Mouse (Mus musculus) forebrain, embryonic 10.5 days (tissue): ENCODE results near the gene Egfl7. TPM values are rescaled to one million over a fixed set of nuclear protein-coding genes. Genes with fewer than 3 reads are reported as not detected.

Experiments
- DNase-seq: peaks from one replicate; pipeline ENCODE4 v3.0.0-alpha.2; 2017; ENCODE audit warnings: low spot score; ENCODE audit errors: extremely low spot score
- H3K27ac ChIP-seq: fragments of 300-500 bp; sonication (generic); 2 replicates; pipeline ENCODE4 v1.5.1; 2016; ENCODE audit warnings: mild to moderate bottlenecking
- H3K27me3 ChIP-seq: fragments of 300-500 bp; sonication (generic); 2 replicates; pipeline ENCODE4 v1.6.1; 2016; ENCODE audit warnings: mild to moderate bottlenecking; ENCODE audit not compliant: poor library complexity, severe bottlenecking
- H3K36me3 ChIP-seq: fragments of 300-500 bp; sonication (generic); replicated peaks from 2 replicates; pipeline ENCODE4 v1.6.1; 2016; ENCODE audit warnings: mild to moderate bottlenecking, moderate library complexity
- H3K4me1 ChIP-seq: fragments of 300-500 bp; sonication (generic); 2 replicates; pipeline ENCODE4 v1.6.1; 2016
- H3K4me3 ChIP-seq: fragments of 300-500 bp; sonication (generic); 2 replicates; pipeline ENCODE4 v1.5.1; 2016; ENCODE audit warnings: mild to moderate bottlenecking, moderate library complexity
- H3K9me3 ChIP-seq: fragments of 300-500 bp; sonication (generic); 2 replicates; pipeline ENCODE4 v1.6.1; 2016; ENCODE audit warnings: mild to moderate bottlenecking, moderate library complexity
- WGBS: fragments of 180-500 bp; shearing (Covaris S2); methylation state at CpG from one replicate; pipeline ENCODE4 v1.1.7; 2016; 5-methylcytosine and 5-hydroxymethylcytosine counted together
- polyA plus RNA-seq: library from polyadenylated mRNA; unstranded; fragments of >200 nt; fragmentation: Nextera tagmentation; extraction: Ambion mirVana; gene quantifications from 2 replicates; pipeline ENCODE4 v1.2.1, GENCODE M21; 2016

The Egfl7 gene
- polyA plus RNA-seq, 1 experiment from 2014 or later, result 89.9 TPM

- WGBS, result 69% methylated on average over 6 of the region's 6 CpGs
- no peaks in the 10 kb centered on the region for H3K36me3 ChIP-seq
- no peaks in the 10 kb centered on the region for H3K9me3 ChIP-seq
- peaks cover 22% of the 10 kb centered on the region for H3K4me1 ChIP-seq
- no peak for DNase-seq
- no peak overlapping the region for H3K4me3 ChIP-seq
- H3K27ac ChIP-seq, result no peak overlapping the region
- peaks cover 58% of the 10 kb centered on the region for H3K27me3 ChIP-seq
Measured at GRCm38 (mm10) chr2:26607056-26607910, 27.5 kb downstream of the Egfl7 start.

DNA sequence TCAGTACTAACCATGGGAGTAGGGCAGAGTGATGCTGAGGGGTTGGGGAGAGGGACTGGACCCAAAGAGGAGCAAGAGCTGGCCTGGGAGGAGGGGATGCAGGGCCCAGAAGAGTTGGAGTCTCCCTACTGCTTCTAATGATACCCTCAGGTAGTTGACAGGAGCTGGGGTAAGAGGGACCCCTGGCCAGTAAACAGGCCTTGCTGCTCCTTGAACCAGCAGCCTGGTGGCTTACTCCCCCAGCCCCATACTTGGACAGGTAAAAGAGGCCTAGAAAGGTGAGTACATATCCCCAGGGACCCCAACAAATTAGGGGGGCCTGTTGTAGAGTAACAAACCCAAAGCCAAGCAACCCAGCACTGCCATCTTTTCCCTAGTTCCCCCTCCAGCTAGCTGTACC is 29.0 kb downstream of the Egfl7 start:
- Histone ChIP-seq H3K4me3 (no peak overlapping the region), H3K4me1 (peaks cover 10% of the 10 kb centered on the region), H3K27me3 (peaks cover 43% of the 10 kb centered on the region), H3K27ac (no peak overlapping the region), H3K36me3 (no peaks in the 10 kb centered on the region), H3K9me3 (no peaks in the 10 kb centered on the region)
- DNase-seq, result no peak

- peaks cover 38% of the 10 kb centered on the region for H3K27me3 ChIP-seq
- peaks cover 5% of the 10 kb centered on the region for H3K4me1 ChIP-seq
- no peak for DNase-seq
- no peaks in the 10 kb centered on the region for H3K36me3 ChIP-seq
- H3K9me3 ChIP-seq, result no peaks in the 10 kb centered on the region
- no peak overlapping the region for H3K4me3 ChIP-seq
- H3K27ac ChIP-seq, result no peak overlapping the region
Measured at GRCm38 (mm10) chr2:26609261-26609661, 29.4 kb downstream of the Egfl7 start.

- WGBS, result 78% methylated on average over 3 of the region's 3 CpGs
- no peaks in the 10 kb centered on the region for H3K4me1 ChIP-seq
Measured at GRCm38 (mm10) chr2:26610526-26610925, 30.7 kb downstream of the Egfl7 start.

DNA sequence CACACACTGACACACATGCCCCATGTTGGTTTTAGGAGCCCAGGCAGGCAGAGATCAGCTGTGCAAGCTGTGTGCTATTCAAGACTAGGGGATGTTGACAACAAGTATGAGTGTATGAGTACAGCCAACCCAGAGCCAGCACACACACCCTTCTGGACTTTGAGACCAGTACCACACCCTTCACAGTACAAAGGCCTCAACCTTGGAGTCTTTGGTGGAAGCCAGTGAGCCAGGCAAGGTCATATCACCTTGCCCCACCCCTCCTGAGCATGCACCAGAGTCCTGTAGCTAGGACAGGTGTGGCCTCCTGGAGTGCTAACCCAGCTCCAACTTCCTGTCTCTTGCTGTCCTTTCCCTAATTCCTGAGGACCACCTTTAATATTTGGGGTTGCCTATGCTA is 31.2 kb downstream of the Egfl7 start:
- DNase-seq, result no peak
- H3K27me3 ChIP-seq, result peaks cover 21% of the 10 kb centered on the region
- no peaks in the 10 kb centered on the region for H3K36me3 ChIP-seq
- H3K9me3 ChIP-seq, result no peaks in the 10 kb centered on the region
- H3K4me1 ChIP-seq, result no peaks in the 10 kb centered on the region
- H3K4me3 ChIP-seq, result no peak overlapping the region
- H3K27ac ChIP-seq, result no peak overlapping the region

More at GRCm38 (mm10) chr2:26610526-26610925, 30.7 kb downstream of the Egfl7 start:
- H3K27me3 ChIP-seq, result peaks cover 26% of the 10 kb centered on the region
- H3K9me3 ChIP-seq, result no peaks in the 10 kb centered on the region
- H3K36me3 ChIP-seq, result no peaks in the 10 kb centered on the region
- DNase-seq, result no peak
- no peak overlapping the region for H3K27ac ChIP-seq
- H3K4me3 ChIP-seq, result no peak overlapping the region

DNA sequence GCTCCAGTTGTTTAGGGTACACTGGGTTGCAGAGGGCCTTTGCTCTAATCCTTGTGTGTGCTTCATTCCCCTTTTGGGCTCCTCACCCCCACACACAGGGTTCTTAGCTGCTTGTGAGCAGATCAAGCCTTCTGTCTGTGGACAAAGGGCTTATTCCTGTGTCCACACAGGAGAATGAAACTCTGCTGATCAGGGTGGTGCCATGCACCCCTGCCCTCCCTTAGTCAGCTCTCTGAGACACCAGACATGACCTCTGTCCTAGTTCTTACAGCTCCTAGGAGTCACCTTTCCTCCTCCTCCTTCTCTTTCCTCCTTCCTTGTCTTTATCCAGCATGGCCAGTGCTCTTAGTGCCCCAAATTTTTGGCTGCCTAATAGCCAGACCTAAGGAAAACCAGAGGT is 32.1 kb downstream of the Egfl7 start:
- DNase-seq, result no peak
- Histone ChIP-seq H3K4me3 (no peak overlapping the region), H3K4me1 (no peaks in the 10 kb centered on the region), H3K9me3 (no peaks in the 10 kb centered on the region), H3K27me3 (peaks cover 12% of the 10 kb centered on the region), H3K36me3 (no peaks in the 10 kb centered on the region), H3K27ac (no peak overlapping the region)

- no peak overlapping the region for H3K27ac ChIP-seq
- H3K27me3 ChIP-seq, result no peaks in the 10 kb centered on the region; the same call in 1 of the 2 replicates
- no peak overlapping the region for H3K4me3 ChIP-seq
- no peaks in the 10 kb centered on the region for H3K36me3 ChIP-seq
- H3K4me1 ChIP-seq, result peaks cover 7% of the 10 kb centered on the region
- 82% methylated on average over 5 of the region's 5 CpGs for WGBS
- no peak for DNase-seq
- no peaks in the 10 kb centered on the region for H3K9me3 ChIP-seq
Measured at GRCm38 (mm10) chr2:26614903-26615302, 35.1 kb downstream of the Egfl7 start.

- Histone ChIP-seq H3K27me3 (no peaks in the 10 kb centered on the region; the same call in 1 of the 2 replicates), H3K9me3 (no peaks in the 10 kb centered on the region), H3K27ac (no peak overlapping the region), H3K4me1 (peaks cover 7% of the 10 kb centered on the region), H3K4me3 (no peak overlapping the region), H3K36me3 (no peaks in the 10 kb centered on the region)
- DNase-seq, result no peak
- WGBS, result 87% methylated on average over 4 of the region's 4 CpGs
Measured at GRCm38 (mm10) chr2:26615459-26616124, 35.8 kb downstream of the Egfl7 start.

DNA sequence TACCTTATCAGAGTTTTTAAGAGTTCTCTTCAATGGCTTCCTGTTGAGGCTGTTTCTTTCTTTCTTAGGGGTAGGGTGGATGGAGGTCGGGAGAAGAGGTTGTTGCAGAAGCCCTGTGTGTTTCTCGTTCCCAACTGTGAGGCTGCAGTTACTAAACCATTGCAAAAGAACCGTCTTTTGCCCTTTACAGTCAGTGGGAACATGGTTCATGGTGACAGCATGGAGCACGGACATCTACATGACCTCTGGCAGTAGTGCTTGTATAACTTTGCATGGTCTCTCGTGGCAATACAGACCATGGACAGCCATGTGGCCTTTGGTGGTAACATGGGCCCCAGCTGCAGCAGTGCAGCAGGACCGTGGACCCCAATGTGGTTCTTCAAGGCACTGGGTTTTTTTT is 37.5 kb downstream of the Egfl7 start:
- no peaks in the 10 kb centered on the region for H3K36me3 ChIP-seq
- no peak overlapping the region for H3K27ac ChIP-seq
- peaks cover 13% of the 10 kb centered on the region for H3K4me1 ChIP-seq
- no peak for DNase-seq
- H3K4me3 ChIP-seq, result no peak overlapping the region
- H3K9me3 ChIP-seq, result no peaks in the 10 kb centered on the region
- no peaks in the 10 kb centered on the region; the same call in 1 of the 2 replicates for H3K27me3 ChIP-seq
- WGBS, result 80% methylated on average over 6 of the region's 6 CpGs

- WGBS, result 62% methylated on average over 7 of the region's 7 CpGs
- no peak overlapping the region for H3K4me3 ChIP-seq
- H3K27ac ChIP-seq, result no peak overlapping the region
- no peaks in the 10 kb centered on the region for H3K36me3 ChIP-seq
- DNase-seq, result no peak
- H3K4me1 ChIP-seq, result peaks cover 16% of the 10 kb centered on the region
- H3K27me3 ChIP-seq, result no peaks in the 10 kb centered on the region; the same call in 1 of the 2 replicates
- H3K9me3 ChIP-seq, result no peaks in the 10 kb centered on the region
Measured at GRCm38 (mm10) chr2:26617928-26618327, 38.1 kb downstream of the Egfl7 start.

DNA sequence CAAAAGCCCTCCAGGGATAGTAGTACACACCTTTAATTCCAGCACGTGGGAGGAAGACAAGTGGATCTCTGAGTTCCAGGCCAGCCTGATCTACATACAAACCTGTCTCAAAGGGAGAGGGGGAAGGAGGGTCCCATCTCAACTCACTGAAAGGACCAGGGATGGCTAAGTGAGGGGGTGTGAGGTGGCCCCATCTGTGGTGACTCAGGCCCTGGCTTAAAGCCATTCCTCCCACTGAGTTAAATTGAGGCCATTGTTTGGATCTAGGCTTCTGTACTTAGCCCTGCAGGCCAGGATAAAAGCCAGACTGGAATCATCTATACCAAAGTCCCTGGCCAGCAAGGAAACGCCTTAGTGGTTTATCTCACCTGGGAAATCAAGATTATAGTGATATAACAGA is 41.4 kb downstream of the Egfl7 start:
- H3K4me3 ChIP-seq, result no peak overlapping the region
- 50% methylated on average over 2 of the region's 2 CpGs for WGBS
- H3K4me1 ChIP-seq, result peaks cover 20% of the 10 kb centered on the region
- H3K27me3 ChIP-seq, result peaks cover 3% of the 10 kb centered on the region; the same call in 1 of the 2 replicates
- H3K27ac ChIP-seq, result no peak overlapping the region
- H3K36me3 ChIP-seq, result no peaks in the 10 kb centered on the region
- H3K9me3 ChIP-seq, result no peaks in the 10 kb centered on the region
- no peak for DNase-seq

DNA sequence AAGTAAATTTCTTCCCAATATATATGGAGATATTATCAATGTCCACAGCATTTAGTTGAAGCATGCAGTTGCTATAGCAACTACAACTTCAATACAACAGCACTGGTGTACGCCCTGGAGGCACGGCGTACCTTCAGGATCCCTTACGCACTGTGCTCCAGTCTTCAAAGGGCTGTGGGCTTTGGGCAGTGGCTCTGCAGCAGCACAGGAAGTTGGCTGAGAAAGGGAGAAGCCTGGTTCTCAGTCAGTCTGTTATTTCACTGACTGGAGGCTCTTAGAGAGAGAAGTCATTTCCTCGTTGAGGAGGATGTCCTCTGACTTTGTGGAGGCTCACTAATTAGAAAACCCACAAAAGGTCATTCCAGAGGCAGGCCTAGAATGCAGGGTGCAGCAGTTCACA is 43.2 kb downstream of the Egfl7 start:
- peaks cover 22% of the 10 kb centered on the region for H3K4me1 ChIP-seq
- no peaks in the 10 kb centered on the region for H3K9me3 ChIP-seq
- DNase-seq, result no peak
- H3K36me3 ChIP-seq, result no peaks in the 10 kb centered on the region
- no peak overlapping the region for H3K27ac ChIP-seq
- H3K27me3 ChIP-seq, result peaks cover 13% of the 10 kb centered on the region
- WGBS, result 70% methylated on average over 5 of the region's 5 CpGs
- no peak overlapping the region for H3K4me3 ChIP-seq

- Histone ChIP-seq H3K27me3 (peaks cover 13% of the 10 kb centered on the region), H3K4me1 (peaks cover 41% of the 10 kb centered on the region), H3K36me3 (no peaks in the 10 kb centered on the region), H3K4me3 (no peak overlapping the region), H3K27ac (no peak overlapping the region), H3K9me3 (no peaks in the 10 kb centered on the region)
- 86% methylated on average over 3 of the region's 3 CpGs for WGBS
- no peak for DNase-seq
Measured at GRCm38 (mm10) chr2:26625419-26625818, 45.6 kb downstream of the Egfl7 start.
